Mouse (Mus musculus): ENCODE data around the gene Mettl14.
A peak's percentile ranks its signal among the peaks of the same experiment; 100 is the strongest.
"Not testable (repeated sequence)": the region's sequence is repeated elsewhere in the genome, so short reads cannot be mapped to it uniquely, and the experiment has no call there.

The Mettl14 gene

DNA sequence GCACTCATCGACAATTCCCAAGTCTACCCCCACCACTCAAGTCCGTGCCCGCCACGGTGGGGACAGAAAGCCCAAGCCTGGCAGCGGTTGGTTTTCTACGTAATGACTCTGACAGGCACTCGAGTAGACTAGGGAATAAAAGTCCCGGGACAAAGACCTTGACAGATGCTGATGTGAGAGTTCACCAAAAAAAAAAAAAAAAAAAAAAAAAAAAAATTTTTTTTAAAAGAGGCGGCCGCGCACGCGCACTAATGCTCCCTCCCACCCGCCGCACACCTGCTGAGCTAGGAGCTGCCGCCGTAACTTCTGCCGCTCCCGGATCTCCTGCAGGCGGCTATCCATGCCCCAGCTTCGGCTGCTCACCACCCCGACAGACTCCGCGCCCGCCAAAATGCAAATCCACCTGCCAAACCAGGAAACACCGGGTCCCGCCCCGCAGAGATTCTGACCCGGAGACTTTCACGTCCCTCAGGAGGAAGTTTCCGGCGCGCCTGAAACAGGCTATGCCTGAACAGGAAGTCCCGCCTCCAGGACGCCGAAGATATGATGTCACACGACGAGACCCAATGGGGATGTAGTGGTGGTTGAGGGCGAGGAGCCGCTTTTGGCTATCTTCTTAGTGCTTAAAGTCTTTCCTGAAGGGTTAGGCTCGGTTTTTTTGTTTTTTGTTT lies at the start of gene Mettl14:
Mettl14 (minus strand) TSS at position 623 of the 671 bp plus-strand sequence.
- DNase-seq (ENCODE audit: inconsistent age in 2 of 2, low spot score in 1 of 2) = peak; percentile 96 to 98

GRCm38 (mm10) chr3:123433362-123433761 lies 47.5 kb upstream of the Mettl14 start:
- DNase-seq (ENCODE audit: inconsistent age in 2 of 2, low spot score in 1 of 2) = no peak

DNA sequence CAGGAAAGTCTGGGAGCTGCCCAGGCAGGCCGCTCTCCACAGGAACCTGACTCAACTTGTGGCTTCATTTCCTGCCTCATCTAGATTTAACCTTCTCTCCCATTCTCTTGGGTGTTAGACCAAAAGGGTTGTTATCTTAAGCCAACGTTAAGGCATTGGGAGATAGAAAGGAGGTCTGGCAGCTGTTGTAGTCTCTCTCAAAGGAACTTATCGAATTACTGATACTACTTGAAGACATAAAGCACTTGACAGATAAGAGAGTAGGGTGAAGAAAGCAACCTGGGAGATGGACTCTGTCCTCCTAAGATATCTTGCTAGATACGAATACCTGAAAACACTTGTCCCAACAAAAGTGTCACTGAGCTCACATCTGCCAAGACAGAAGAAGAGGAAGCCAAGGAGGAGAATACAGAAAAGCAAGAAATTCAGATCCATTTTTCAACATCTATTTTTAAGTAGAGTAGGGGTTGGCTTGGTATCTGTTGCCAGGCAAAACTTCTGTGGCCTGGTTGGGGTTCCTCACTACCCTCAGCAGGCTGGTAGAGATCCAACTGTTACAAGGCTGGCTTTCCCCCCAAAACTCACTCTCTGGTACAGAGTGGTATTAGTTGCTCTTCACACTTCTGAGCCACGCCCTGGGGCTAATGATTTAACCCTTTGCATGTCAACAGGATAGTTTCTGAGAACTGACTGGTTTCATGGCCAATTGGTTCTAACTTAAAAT lies 46.2 kb upstream of the Mettl14 start:
- DNase-seq (ENCODE audit: inconsistent age in 2 of 2, low spot score in 1 of 2) = no peak

DNA sequence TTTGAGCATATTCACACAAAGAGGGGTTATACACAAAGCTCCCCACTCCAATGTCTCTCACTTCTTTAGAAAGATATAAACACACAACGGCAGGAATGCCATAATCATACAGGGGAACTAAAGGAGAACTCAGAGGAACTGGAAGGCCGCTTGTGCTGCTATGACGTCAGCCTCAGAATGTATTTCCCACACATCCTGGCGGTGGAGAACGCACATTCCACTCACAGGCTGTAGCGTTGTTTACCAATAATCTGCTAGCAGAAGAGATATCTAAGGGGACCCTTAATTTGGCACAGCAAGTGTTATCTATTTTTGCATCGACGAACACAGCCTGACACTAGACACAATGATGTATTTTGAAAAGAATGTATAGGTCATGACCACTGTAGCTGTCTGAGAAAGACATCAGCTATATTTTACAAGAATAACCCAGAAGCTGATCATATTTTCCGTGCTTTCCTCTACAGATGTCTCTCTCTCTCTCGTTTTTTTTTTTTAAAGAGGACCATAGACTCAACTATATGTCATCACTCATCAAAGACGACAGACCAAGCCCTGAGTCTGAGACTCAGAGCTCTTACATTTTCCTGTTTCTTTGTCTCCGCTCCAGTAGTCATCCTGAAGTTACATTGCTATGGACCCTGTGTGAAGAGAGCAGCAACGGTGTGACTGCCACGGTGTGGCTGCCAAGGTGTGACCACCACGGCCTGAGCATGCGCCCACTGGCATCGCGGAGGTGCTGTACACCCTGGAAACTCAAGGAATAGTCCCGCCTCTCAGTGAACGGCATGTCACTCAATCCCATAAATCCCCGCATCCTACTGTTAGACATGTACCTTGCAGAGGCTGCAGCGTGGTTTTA lies 43.9 kb upstream of the Mettl14 start:
- no peak for DNase-seq (ENCODE audit: inconsistent age in 2 of 2, low spot score in 1 of 2)

DNA sequence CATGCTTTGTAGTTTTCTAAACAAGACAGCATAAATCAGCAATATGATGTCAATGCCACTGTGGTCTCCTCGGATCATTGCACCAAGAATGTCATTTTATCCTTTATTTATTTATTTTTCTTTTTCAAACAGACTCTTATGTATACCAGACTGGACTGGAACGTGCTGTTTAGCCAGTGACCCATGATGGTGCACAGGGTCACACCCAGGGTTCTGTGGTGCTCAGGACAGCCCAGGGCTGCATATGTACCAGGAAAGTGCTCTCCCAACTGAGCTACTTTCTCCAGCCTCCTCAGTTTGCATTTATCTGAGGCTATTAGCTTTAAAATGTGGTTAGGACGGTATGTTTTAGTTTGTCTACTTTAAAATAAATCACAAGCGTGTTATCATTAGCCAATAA lies 42.1 kb upstream of the Mettl14 start:
- DNase-seq (ENCODE audit: inconsistent age in 2 of 2, low spot score in 1 of 2) = no peak

GRCm38 (mm10) chr3:123425647-123426046 lies 39.7 kb upstream of the Mettl14 start:
- DNase-seq (ENCODE audit: inconsistent age in 2 of 2, low spot score in 1 of 2) = no peak

GRCm38 (mm10) chr3:123413173-123413572 lies 27.3 kb upstream of the Mettl14 start:
- DNase-seq (ENCODE audit: inconsistent age in 2 of 2, low spot score in 1 of 2) = no peak

DNA sequence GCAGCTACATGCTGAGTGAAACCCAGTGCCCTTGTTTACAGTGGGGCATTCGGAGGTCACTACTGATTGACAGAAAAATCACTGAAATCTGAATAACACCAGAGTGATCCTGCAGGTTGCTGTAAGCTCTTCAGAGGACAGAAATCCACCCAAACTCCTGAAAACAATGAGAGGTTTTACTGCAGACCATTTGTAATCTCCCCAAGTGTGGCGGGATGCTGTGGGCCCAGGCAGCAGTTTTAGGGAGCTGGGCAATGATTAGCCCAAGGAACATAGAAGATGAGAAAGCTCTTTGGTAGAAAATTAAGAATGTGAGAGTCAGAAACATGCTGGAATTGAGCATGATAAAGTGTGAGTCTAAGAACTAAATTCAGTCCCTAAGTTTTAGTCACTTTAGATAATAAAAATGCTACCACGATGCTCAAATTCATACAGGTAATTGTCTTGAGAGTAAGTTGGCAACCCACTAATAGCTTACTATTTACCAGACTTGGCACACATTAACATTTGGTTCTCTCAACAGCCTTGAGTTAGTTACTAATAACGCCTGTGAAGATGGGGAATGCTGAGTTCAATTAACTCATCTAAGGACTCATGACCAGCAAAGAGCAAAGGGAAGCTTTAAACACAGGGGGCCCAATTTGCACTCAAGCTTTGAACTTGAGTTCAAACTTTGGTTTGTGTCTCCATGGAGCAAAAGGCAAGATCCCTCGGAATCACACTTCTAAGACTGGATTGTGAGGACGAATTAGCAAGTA lies 26.1 kb upstream of the Mettl14 start:
- no peak for DNase-seq (ENCODE audit: inconsistent age in 2 of 2, low spot score in 1 of 2)

GRCm38 (mm10) chr3:123404945-123405344 lies 19.0 kb upstream of the Mettl14 start:
- DNase-seq (ENCODE audit: inconsistent age in 2 of 2, low spot score in 1 of 2) = no peak

GRCm38 (mm10) chr3:123397562-123398481 lies 11.9 kb upstream of the Mettl14 start:
- no peak for DNase-seq (ENCODE audit: inconsistent age in 2 of 2, low spot score in 1 of 2)

GRCm38 (mm10) chr3:123395611-123396010 lies 9.7 kb upstream of the Mettl14 start:
- no peak for DNase-seq (ENCODE audit: inconsistent age in 2 of 2, low spot score in 1 of 2)

- DNase-seq (ENCODE audit: inconsistent age in 2 of 2, low spot score in 1 of 2) = no peak
Observed at GRCm38 (mm10) chr3:123391180-123391579, 5.3 kb upstream of the Mettl14 start.

GRCm38 (mm10) chr3:123386157-123386780 lies 361 bp upstream of the Mettl14 start:
- DNase-seq (ENCODE audit: inconsistent age in 2 of 2, low spot score in 1 of 2) = not testable (repeated sequence)

DNA sequence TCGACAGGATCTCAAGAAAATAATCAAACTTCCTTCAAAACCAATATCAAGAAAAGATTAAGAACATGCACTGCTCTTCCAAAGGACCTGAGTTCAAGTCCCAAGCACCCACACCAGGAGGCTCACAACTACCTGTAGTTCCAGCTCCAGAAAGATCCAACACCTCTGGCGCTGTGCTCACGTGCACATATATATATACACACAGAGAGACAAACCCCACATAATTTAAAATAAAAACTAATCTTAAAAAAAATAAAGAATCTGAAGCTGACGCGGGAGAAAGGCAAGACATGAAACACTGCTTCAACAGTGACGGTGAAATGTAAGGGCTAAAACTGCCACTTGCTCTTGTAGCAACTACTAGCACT lies 806 bp downstream of the Mettl14 start:
- DNase-seq (ENCODE audit: inconsistent age in 2 of 2, low spot score in 1 of 2) = peak in 1 of 2 experiments; percentile 6

DNA sequence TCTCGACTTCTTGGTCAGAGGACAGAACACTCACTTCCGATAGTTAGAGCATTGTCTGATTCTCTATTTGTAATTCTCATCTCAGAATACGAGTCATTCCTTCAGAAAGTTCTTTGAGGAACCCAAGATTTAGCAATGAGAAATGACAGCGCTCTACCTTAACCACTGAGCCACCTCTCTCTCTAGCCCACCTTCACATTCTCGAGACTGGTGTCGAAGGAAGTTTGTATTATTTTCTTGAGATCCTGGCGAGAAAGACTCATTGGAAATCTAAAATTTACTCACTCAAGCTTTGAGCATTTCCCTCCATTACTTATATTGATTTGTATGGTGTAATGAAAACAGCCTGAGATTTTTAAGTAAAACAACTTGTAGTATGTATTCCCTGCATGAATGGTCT lies 1.5 kb downstream of the Mettl14 start:
- no peak for DNase-seq (ENCODE audit: inconsistent age in 2 of 2, low spot score in 1 of 2)

DNA sequence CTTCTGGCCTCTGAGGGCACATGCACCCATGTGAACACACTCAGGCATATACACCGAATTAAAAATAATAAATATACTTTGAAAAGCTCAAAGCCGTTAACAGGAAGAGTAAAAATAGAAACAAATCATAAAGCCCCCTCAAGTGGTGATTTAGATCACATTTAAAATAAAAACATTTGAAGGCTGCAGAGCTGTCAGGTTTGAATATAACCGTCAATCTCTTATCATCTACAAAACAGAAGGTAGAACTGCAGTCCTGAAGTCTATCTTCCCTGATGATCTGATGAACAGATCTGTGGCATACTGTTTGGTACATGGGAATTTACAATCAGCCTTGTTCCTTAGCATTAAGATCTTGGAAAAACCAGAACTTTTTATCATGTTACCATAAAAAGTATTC lies 9.3 kb downstream of the Mettl14 start:
- DNase-seq (ENCODE audit: inconsistent age in 2 of 2, low spot score in 1 of 2) = no peak

DNA sequence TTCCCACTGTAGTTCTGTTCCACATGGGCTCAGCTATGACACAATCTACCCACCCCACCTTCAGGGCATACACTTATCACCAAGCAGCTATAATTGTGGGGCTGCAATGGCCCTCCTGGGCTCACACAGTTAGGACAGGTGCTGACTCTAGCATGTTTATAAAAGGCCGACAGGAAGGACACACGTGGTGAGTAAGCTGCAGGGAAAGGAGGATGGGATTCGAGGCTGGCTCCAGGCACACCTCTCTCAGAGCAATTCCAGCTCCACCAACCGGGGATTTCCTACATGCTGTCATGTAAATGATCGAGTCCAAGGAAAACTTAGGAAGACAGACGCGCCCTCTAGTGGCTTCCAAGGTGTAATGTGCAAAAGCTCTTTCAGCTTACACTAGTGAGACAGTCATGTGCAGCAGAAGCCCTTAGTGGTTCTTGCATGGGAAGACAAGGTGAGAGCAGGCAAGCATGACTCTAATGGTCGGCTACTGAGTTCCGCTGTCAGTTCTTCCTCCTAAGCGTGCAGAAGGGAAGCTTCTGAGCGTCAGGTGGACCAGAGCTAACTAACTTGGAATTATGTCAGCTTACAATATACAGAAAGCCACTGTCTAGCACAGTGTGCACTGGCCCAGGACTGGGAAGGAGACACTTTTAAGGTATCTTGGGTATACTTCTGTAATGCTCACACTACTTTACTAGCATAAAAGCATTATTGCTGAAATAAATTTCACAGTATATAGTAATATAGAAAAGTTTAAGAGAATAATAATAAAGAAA lies 14.0 kb downstream of the Mettl14 start:
- peak; percentile 61 to 89 for DNase-seq (ENCODE audit: inconsistent age in 2 of 2, low spot score in 1 of 2)

DNA sequence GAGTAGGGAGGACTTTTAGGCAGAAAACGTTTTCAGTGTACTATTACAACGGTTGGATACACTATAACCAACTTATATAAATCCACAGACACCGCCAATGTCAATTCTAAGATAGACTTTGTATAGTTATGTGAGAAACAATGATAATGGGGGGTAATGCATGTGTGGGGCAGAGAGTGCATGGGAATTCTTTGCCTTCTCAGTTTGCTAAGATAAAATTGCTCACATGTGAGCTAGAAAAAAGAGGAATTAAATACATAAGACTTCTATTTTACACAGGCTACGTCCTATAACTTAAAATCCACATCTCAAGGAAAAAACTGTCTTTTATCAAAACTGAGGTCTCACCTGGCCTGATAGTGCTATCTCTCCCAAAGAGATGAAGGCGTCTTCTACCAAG lies 15.0 kb downstream of the Mettl14 start:
- no peak for DNase-seq (ENCODE audit: inconsistent age in 2 of 2, low spot score in 1 of 2)

GRCm38 (mm10) chr3:123369161-123369560 lies 16.7 kb downstream of the Mettl14 start:
- no peak for DNase-seq (ENCODE audit: inconsistent age in 2 of 2, low spot score in 1 of 2)
